Mouse (Mus musculus) T-helper 1 cell (primary cell): Measurements from ENCODE around the gene Zbtb5.

ENCODE experiments used
- in situ Hi-C: fragments of 300-600 bp; cut with MboI, MseI; formaldehyde crosslinking; loops from one replicate; pipeline ENCODE4 v1.15.1; 2025; ENCODE audit warnings: high pct_unique_total_duplicates

The Zbtb5 gene

DNA sequence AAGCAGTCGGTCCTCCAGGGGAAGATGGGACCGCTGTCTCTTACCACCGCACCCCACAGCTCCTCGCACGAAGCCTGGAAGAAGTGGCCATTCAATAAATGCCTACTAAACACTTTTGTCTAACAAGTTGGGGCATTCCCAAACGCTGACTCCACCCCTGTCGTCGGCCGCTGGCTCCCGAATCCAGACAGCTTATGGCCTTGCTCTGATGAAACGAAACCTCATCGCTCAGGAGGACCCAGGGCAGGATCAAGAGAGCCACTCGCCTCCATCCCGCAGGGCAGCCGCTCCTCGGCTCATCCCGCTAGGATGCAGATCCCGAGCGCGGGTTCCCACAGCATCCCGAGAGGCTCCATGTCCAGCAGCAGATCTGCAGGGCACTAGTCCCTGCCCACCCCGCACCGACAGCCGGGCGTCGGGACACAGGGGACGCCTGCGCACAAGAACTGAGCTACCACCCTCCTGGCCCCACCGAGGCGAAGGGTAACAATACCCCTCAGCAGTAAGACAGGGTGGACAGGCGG is 569 bp downstream of the Zbtb5 start:
- in situ Hi-C loops: loop anchor here (10.0 kb wide), 1 partner anchor 273 kb away; no protein-coding TSS in a partner anchor

DNA sequence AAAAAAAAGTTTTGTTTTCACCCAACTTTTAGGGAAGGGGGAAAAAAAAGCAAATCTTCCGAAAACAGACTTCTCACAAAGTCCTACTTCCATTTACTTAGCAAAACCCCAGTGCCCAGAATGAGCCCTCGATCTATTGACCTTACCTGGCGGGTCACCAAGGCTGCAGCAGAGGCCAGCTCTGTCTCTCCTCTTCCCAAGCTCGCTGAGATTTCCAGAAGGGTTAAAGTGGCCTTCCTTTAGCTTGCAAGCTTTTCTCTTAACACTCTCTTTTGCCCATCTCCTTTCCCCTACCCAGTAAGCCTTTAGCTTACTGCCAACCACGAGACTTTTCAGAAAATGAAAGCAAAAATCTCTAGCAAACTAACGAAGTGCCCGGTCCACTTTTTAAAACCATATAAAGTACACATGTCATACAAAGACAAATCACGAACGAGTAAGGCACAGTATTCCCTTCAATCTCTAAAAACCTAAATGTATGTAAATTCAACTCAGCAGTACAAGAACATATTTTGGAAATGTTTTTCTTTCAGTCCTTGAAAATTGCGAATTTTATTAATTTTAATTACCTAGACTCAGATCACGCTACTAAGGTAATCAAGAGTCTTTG is 1.3 kb downstream of the Zbtb5 start:
- in situ Hi-C loops: loop anchor here (10.0 kb wide), 1 partner anchor 274 kb away; no protein-coding TSS in a partner anchor

- in situ Hi-C loops: no loop called here
Measured at GRCm38 (mm10) chr4:45005452-45005851, 6.8 kb downstream of the Zbtb5 start.

DNA sequence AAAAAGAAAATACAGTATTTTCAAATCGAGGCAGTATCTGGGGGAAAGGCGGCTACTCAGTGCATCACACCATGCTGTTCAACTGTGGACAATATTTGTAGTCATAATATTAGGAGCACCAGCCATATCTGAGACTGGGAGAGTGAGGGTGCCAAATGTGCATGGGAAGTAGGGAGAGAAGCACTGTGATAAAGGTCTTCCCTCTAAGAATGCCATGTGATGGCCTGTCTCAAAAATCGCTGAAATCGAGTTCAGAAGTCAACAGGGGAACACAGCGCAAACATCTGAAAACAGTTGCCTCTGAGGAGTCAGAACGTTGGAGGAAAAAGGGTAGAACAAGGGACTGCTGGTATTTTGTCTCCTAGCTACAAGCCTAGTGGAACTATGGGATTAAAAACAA is 12.2 kb downstream of the Zbtb5 start:
- in situ Hi-C loops: no loop called here

DNA sequence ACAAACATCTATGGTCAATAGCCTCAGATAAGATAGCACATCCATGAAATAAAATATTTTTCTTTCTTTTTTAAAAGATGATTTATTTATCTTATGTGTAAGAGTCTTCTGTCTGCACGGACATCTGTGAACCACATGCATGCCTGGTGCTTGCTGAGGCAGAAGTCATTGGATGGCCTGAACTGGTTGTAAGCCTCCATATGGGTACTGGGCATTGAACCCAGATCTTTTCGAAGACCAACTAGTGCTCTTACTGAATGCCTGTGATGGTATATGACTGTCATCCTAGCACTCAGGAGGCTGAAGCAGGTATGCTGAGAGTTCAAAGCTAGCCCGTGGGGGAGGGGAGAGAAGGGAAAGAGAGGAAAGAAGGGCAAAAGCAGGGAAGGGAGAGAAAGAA is 14.1 kb downstream of the Zbtb5 start:
- in situ Hi-C loops: loop anchor here (25.0 kb wide), 1 partner anchor 1061 kb away; no protein-coding TSS in a partner anchor

DNA sequence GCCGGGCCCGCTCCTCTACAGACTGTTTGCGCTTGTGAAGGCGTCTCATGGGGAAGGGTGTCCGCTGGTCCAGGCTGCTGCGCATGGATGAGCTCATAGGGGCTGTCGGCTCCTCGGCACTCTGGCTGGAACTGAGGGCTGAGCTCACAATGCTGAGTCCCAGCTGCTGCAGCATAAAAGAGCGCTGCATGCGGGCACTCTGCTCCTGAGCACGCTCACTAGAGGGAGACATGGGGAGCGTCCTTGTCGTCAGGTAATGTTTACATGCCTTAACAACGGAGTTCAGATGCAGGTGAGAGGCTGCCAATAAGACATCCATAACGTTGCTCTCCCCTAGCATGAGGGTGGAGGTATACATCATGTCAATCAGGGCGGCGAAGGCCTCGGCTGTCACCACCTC is 17.4 kb downstream of the Zbtb5 start:
- in situ Hi-C loops: loop anchor here (25.0 kb wide), 1 partner anchor 1057 kb away; no protein-coding TSS in a partner anchor

DNA sequence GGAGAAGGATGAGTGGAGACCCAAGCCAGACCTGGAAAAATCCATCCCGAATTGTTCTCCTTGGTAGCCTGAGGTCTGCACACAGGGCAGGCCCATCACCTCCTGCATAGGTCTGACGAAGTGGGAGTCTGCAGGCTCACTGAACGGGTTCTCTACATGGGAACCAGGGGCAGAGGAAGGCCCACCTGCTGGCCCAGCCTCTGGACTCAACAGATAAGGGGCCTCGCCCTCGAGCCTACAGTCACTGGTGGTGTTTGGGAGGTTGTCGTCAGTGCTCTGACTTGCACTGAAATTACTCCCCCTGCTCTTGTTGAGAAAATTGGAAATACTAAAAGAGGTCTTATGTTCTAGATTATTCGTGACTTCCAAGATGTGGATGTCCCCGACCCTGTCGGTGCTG is 18.4 kb downstream of the Zbtb5 start:
- in situ Hi-C loops: loop anchor here (25.0 kb wide), 1 partner anchor 1057 kb away; no protein-coding TSS in a partner anchor

DNA sequence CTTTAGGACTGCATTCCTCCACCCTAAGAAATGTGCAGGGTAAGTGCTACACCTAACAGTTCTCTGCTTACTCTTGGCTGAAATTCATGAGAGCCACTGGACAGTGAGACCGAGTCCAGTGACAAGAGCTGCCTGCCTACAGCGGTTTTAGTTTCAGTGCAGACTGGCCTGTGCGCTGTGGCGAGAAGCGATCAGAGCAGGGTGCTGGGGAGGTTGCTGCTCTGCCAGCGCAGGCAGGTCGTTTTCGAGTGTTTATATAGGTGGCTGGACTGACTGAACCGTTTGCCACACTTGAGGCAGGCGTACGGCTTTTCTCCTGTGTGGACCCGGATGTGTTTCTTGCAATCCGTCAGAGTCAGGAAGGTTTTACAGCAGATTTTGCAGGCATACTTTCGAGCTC is 19.0 kb downstream of the Zbtb5 start:
- in situ Hi-C loops: loop anchor here (25.0 kb wide), 1 partner anchor 1056 kb away; no protein-coding TSS in a partner anchor

- in situ Hi-C loops: loop anchor here (25.0 kb wide), 1 partner anchor 1055 kb away; no protein-coding TSS in a partner anchor
Measured at GRCm38 (mm10) chr4:44992330-44992729, 19.9 kb downstream of the Zbtb5 start.

DNA sequence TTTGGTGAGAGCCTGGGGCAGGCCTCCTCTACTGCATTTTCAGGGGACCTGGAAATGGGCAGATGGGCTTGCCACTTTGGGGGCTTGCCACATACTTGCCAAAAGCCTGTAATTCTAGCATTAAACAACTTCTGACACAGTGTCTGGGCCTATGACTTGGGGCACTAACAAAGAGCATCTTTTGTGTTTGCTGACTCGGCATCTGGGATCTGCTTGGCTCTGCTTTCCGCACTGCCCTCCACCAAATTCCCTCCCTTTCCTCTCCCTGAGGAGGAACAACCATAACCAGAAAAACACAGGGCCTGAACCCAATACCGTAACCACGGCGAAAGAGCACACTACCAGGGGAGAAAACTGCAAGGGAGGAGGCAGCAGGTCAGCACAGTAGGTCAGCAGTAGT is 21.7 kb downstream of the Zbtb5 start:
- in situ Hi-C loops: loop anchor here (25.0 kb wide), 1 partner anchor 1053 kb away; no protein-coding TSS in a partner anchor

DNA sequence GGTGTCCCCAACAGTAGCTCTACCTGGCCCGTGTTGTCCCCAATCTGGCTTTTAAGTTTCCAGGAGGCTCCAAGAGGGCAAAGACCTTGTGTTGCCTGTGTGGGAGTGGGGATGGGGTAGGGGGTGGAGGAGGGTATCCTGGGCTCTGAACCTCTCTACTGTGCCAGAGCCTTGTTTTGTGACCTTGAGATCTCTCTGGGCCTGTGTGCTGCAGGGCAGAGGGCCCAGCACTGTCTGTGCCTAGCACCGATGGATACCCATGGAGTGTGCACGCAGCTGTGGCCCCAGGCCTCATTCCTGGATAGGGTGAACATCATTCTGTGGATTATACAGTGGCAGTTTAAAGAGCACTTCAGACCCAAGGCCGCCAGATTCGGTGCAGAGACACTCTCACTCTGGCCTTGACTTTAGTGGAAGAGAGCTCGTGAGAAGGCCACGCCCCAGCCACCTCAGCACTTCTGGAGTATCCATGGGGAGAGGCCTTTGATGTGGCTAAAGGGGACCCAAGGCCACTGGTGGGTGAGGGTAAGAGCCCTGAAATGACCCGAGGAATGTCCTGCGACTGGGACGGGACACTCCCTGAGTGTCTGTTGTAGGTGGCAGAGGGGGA is 29.0 kb downstream of the Zbtb5 start:
- in situ Hi-C loops: loop anchor here (25.0 kb wide), 1 partner anchor 1046 kb away; no protein-coding TSS in a partner anchor

DNA sequence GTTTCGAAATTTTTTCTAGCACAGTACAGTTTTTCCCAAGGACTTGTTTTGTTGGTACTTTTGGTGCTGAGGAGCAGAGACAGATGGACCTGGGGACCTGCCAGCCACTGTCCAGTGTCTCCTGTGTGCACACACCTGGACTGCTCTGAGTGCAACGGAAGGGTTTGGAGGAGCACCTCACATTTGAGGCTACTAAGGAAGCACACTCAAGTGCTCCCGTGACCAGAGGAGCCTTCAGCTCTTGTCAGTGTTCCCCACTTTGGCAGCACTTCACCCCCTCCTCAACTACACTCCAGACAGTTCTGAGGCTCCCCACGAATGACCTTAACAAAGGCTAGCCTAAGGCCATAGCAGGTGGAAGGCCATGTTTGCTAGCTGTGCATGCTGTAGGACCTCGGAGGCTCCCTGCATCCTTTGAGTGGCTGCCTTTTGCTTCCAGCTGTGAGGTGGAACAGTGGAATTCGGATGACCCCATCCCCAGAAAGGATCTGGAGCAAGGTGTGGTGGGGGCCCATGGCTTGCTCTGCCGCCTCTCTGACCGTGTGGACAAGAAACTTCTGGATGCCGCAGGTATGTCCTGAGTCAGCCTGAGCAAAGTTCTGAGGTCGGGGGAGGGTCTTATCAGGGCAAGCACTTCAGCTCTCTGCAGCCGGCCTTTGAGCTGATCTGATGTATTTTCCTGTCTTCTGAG is 29.6 kb downstream of the Zbtb5 start:
- in situ Hi-C loops: loop anchor here (25.0 kb wide), 1 partner anchor 1045 kb away; no protein-coding TSS in a partner anchor

DNA sequence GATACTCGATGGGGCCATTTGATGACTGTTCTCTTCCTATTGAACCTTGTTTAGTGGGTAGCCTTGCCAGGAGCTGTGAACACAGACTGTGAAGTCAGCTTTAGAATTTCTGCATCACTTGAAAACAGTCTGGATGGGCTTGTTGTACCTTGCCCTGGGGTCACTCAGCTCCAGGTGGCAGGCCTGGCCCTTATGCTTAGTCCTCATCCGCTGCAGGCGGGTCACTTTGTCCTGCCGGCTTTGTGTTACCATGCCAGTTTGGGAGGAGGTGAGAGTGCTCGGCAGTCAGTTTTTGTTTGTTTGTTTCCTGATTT is 30.3 kb downstream of the Zbtb5 start:
- in situ Hi-C loops: loop anchor here (25.0 kb wide), 1 partner anchor 1045 kb away; no protein-coding TSS in a partner anchor

- in situ Hi-C loops: loop anchor here (25.0 kb wide), 1 partner anchor 1044 kb away; no protein-coding TSS in a partner anchor
Measured at GRCm38 (mm10) chr4:44981280-44981973, 30.8 kb downstream of the Zbtb5 start, which contains the start of gene Grhpr. Gene Grhpr (plus strand): TSS chr4:44981395.

- in situ Hi-C loops: loop anchor here (25.0 kb wide), 1 partner anchor 1043 kb away; no protein-coding TSS in a partner anchor
Measured at GRCm38 (mm10) chr4:44979794-44980338, 32.3 kb downstream of the Zbtb5 start.

- in situ Hi-C loops: loop anchor here (25.0 kb wide), 1 partner anchor 1041 kb away; no protein-coding TSS in a partner anchor
Measured at GRCm38 (mm10) chr4:44978175-44978574, 34.0 kb downstream of the Zbtb5 start.

DNA sequence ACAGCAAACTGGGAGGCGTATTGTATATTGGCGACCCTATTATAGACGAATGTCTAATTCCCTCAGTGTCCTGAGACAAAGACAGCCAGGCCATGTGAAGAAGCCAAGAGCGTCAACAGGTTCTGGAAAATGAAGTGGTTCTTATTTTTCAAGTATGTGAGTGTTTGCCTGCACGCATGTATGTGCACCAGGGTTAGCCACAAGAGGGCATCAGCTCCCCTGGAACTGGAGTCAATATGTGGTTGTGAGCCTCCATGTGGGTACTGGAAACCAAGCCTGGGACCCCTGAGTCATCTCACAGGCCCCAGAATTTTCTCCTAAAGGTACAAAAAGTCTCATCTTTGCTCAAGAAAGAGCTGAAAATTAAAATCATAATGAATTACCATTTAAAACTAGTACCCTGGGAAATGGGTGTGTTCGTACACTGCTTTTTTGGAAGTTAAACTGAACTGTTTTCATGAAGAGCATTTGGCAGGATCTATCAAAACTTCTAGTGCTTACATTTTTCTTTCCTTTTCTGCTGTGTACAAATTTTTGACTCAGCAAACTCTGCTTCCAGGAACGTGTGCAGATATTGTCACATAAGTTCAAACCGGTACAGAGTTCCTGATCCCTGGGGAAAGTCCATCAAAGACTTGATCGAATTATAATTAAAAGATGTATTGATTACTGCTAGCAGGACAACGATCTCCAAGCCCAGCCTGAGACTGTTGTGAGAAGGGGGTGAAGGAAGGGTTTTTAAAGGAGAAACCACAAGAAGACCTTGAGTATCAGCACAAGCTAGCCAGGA is 35.1 kb downstream of the Zbtb5 start:
- in situ Hi-C loops: loop anchor here (25.0 kb wide), 1 partner anchor 1040 kb away; no protein-coding TSS in a partner anchor

DNA sequence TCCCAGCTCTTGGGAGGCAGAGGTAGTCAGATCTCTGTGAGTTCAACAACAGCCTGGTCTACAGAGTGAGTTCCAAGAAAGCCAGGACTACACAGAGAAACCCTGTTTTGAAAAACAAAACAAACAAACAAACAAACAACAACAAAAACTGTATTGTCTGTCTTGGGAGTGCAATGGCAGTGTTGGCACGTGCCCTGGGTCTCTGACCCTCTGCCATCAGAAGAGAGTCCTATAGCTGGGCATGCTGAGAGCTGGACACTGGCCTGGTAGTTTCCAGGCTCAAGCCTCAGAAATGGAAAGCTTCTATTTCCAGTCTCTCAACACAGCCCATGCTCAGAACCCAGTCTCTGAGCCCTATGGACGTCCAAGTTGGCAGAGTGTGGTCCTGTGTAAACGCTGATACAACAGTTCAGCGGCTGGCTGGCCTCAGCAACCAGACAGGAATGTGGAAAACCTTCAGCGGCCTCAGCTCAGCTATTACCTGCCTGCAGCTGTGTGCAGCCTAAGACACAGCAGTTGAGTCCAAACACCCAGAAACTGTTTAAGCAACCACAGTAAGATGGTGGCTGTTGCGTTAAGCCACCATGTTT is 36.1 kb downstream of the Zbtb5 start:
- in situ Hi-C loops: loop anchor here (25.0 kb wide), 1 partner anchor 1039 kb away; no protein-coding TSS in a partner anchor

GRCm38 (mm10) chr4:44974331-44974730 is 37.9 kb downstream of the Zbtb5 start:
- in situ Hi-C loops: no loop called here

- in situ Hi-C loops: no loop called here
Measured at GRCm38 (mm10) chr4:44973871-44974270, 38.3 kb downstream of the Zbtb5 start.
